Mouse (Mus musculus) small intestine, adult 2 months (tissue): ENCODE measurements around the gene Btbd16.

Experiments
- CTCF ChIP-seq: fragments of 200-500 bp; IDR thresholded peaks from 2 replicates; pipeline ENCODE4 v1.5.1; 2012; ENCODE audit warnings: low read depth, mild to moderate bottlenecking, control low read depth, inconsistent platforms, low read length, moderate library complexity, mixed read lengths; ENCODE audit not compliant: insufficient replicate concordance, insufficient read length; ENCODE audit errors: extremely low read depth
- POLR2A ChIP-seq: fragments of 200-500 bp; IDR thresholded peaks from 2 replicates; pipeline ENCODE4 v1.6.1; 2012; ENCODE audit warnings: low read depth, mild to moderate bottlenecking, control low read depth, inconsistent platforms, low read length, moderate library complexity

- TF ChIP-seq POLR2A (no peak), CTCF (no peak)
These were observed 34.8 kb downstream of the Btbd16 start for GRCm38 (mm10) chr7:130808694-130809093.
